Mouse (Mus musculus) thymus, adult 18-20 months (tissue): ENCODE measurements at regions not wholly inside any gene's neighbourhood (a gene's known extent, or its start where the extent isn't known, plus 50 kb on each side); places are given as distances from the start of the nearest gene placed in this dataset.
A peak's percentile ranks its signal among the peaks of the same experiment; 100 is the strongest.

Source experiments
- DNase-seq, 2 experiments: peaks; one replicate each; pipeline ENCODE4 v3.0.0; 2022; ENCODE audit warnings: mixed read lengths in 2 of 2

- no peak for DNase-seq
Measured at GRCm38 (mm10) chr9:32005348-32005747, 92.1 kb upstream of the Barx2 start.

GRCm38 (mm10) chr9:32006350-32006749, 93.1 kb upstream of the Barx2 start:
- DNase-seq: no peak

GRCm38 (mm10) chr9:32010953-32011770, 97.9 kb upstream of the Barx2 start:
- no peak for DNase-seq

GRCm38 (mm10) chr9:32016286-32016685, 99.7 kb upstream of the Arhgap32 start:
- no peak for DNase-seq

DNA sequence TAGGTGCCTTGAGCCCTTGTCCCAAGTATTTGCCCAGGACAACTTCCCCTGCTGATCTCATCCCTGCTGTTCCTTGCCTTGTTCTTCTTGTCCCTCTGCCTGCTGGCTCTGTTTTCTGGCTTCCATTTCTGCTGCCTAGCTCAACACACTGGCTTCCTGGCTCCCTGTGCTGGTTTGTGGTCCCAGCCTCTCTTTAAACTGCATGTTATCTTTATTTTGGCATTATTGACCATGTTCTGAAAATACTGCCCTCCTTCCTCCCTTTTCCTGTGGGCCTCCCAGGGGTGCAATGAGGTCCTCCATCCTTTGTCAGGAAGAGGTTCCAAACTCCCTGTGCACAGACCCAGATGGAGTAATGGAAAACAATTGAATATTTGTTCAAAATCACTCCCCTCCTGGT, 97.9 kb upstream of the Arhgap32 start:
- no peak for DNase-seq

DNA sequence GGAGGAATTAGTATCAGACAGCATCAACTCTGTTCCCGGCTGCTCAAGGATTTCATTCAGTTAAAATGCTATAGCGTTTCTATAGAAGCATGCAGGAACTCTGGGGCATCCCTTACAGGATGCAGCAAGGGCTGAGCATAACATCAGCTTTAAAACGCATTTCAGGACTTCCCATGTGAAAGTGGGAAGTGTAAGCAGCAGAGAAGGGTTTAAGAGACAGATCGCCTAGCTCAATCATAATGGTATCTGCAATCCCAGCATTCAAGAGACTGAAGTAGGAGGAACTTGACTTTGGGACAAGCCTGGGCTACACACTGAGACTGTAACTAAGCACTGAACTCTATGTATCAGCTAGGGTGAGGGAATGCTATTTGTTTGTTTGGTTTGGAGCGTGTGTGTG, 96.2 kb upstream of the Arhgap32 start:
- DNase-seq: no peak

GRCm38 (mm10) chr9:32020942-32021731, 94.8 kb upstream of the Arhgap32 start:
- DNase-seq: no peak

DNA sequence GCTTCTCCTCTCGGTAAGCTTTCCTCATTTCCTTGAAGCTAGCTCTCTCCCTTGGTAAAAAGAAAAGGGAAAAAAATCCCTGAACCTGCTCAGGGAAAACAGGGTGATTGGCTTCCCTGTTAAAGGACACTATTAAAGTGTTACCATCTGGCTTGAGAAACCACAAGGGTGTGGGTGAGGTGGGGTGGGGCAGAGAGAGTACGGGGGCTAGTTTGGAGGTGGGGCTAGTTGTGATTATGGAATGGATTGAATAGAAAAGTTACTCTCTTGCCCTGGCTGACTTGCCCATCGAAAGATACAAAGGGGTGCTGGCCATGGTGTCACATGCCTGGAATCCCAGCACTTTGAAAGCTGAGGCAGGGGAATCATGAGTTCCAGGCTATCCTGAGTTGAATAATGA, 94.2 kb upstream of the Arhgap32 start:
- no peak for DNase-seq

GRCm38 (mm10) chr9:32022996-32023395, 92.9 kb upstream of the Arhgap32 start:
- no peak for DNase-seq

DNA sequence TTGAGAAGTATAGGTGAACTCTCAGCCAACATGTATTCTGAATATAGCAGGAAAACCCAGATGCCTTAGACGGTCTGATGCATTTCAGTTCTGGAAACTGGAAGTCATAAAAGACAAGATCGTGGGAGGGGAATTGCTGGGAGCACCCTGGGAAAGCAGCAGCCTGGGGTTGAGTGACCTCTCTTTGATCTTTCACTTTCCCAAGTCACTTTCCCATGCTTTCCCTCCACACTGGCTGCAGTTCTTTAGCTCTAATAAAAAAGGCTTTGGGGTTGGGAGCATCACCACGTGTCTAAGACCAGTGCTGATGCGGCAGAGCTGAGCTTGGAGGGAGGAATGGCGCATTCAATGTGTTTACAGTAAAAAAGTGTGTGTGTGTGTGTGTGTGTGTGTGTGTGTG, 91.2 kb upstream of the Arhgap32 start:
- DNase-seq: no peak

DNA sequence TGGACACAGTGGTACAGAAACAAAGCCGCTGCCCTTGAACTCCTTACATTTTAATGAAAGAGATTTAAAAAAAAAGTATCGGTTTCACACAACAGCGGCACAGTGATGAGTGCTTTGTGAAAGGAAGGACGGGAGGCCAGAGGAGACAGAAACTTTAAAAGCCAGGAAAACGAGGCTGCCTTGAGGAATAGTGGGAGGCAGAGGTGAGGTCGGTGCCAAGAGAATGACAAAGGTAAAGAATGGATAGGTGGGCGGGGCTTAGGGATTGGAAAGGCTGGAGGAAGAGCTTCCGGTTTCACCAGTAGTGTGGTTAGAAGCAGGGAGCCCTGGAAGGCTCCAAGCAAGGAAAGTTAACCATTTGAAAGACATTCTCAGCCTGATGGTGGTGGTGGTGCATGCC, 88.0 kb upstream of the Arhgap32 start:
- DNase-seq: no peak

- no peak for DNase-seq
Measured at GRCm38 (mm10) chr9:32029001-32029400, 86.9 kb upstream of the Arhgap32 start.

DNA sequence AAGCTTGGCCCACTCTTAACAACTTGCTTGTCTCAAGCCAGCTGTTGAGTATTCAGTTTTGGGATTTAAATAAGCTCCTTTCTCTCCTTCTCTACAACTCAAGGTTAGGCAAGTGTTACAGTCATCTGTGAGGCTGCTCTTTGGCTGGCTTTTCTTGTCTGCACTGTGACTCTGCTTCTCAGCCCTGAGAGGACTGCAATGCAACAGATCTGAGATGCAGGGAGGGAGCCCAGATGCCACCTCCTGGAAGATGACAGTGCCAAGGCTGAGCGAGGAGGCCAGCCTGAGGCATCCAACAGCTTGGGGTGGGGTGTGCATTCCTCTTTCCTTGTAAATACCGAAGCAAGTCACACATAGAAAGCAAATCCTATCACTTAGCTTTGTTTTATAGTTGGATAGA, 86.2 kb upstream of the Arhgap32 start:
- no peak for DNase-seq

DNA sequence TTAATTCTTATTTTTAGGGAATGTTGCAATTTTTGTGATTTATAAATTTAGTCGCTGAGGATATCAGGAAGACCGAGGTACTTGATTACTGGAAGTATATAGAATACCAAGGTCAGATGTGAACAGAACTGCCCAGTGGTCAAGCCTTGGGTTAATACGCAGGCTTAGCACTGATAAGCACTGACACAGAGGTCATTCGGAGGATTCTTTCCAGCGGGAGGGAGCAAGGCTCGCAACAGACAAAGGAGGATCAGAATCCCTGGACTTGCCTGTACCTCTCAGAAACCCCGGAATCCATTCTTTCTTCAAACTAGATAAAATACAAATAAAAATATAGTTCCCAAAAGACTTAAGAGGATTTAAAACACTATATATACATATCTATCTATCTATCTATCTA, 85.7 kb upstream of the Arhgap32 start:
- DNase-seq: no peak

- DNase-seq: peak; percentile 35 to 37
Measured at GRCm38 (mm10) chr9:32031950-32032453, 83.9 kb upstream of the Arhgap32 start.

DNA sequence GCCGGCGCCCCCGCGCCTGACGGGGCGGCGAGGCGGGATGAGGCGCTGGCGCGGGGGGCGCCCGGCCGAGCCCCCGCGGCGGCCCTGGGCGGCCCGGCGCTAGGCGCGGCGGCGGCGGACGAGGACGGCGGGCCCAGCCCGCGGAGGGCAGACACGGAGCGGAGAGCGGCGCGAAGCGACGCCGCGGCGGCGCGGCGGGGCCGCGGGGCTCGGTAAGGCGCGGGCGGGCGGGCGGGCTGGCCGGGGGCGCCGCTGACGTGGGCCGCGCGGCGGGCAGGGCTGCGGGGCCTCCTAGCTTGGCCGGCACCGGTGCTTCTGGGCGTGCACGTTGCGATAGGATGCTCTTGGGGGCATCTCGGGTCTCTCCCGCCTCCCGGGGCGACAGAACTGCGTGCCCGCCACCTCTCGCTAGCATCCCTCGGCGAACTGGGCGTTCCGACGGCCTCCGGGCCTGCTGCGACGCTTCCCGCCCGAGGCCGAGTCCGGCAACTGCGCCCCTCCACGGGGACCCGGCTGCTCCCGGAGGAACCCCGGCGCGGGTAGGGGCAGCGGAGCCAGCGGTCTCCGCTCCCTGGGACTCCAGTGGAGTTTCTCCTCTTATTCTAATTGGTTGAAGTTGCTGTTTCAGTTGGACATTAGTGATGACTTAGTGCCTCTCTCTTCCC, 83.3 kb upstream of the Arhgap32 start:
- DNase-seq: peak in 1 of 2 experiments; percentile 7

DNA sequence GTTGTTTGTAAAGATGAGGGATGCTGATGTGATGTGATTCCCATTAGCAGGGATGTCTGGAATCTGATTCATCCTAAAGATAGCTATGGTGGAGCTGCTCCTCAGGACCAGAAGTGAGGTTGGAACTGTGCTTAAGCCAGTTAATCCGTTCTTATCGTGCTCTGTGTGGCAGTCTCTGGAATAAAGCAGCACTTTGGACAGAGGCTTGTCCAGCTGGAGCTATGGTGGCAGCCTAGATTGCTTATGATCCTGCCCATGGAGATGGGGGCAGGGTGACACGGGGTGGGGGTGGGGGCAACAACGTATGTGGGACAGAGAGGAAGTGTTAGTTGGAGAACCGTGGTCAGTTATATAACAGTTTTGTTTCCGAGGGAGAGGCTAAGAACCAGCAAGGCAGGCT, 82.0 kb upstream of the Arhgap32 start:
- DNase-seq: no peak

DNA sequence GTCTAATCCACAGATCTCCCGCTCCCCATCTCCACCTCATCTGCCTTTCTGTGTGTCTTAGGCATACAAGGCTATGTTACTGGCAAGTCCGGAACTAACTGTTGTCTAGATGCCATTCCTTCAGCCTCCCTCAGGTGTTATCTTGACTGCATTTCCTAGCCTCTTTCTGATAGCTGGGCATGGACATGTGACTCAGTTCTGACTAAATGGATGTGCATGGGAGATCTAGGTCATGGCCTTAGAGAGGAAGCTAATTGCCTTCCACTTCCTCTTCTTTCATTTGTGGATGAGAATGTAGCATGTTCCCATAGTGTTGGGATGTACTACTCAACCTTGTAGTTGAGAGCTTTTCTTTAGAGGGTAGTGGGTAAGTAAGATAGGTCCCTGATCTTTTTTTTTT, 75.9 kb upstream of the Arhgap32 start:
- no peak for DNase-seq

DNA sequence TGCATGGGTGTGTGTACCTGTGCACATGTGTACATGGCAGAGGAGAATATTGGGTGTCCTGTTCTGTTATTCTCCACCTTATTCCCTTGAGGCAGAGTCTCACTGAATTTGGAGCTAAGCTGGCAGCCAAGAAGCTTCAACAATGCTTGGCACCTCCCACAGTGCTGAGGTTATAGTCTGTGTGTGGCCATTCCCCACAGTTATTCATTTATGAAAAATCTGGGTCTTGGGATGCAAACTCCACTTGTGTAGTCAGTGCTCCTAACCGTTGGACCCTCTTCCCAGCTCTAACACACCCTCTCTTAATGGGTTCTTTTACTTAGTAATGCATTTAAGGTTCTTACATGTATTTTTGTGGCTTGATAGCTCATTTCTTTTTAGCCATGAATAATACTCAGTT, 72.6 kb upstream of the Arhgap32 start:
- no peak for DNase-seq

- no peak for DNase-seq
Measured at GRCm38 (mm10) chr9:32046791-32047190, 69.1 kb upstream of the Arhgap32 start.

- no peak for DNase-seq
Measured at GRCm38 (mm10) chr9:32048941-32049340, 67.0 kb upstream of the Arhgap32 start.

DNA sequence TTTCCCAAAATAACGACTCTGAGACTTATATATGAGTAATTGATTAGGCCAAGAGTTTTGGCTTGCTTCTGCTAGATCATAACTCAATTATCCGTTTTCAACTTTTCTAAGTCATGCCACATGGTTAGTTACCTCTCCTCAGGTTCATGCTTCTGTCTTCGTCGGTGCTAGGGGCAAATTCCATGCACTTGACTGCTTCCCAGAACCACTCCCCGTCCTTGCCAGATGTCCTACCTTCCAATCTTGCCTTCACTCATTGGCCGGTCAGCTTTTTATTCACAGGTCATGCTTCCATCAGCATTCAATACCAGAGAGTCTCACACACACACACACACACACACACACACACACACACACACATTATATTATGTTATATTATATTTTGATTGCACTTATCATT, 66.4 kb upstream of the Arhgap32 start:
- no peak for DNase-seq

- DNase-seq: no peak
Measured at GRCm38 (mm10) chr9:32053886-32054615, 61.9 kb upstream of the Arhgap32 start.
